Mouse (Mus musculus): Measurements from ENCODE around the gene Akap6. TPM values are rescaled to one million over a fixed set of nuclear protein-coding genes. Genes with fewer than 3 reads are reported as not detected.

The Akap6 gene
- total and polyA plus RNA-seq, 3 experiments, result not detected

Other genes starting within 250 kb of the Akap6 start
- 11.8 and 15.1 TPM in 2 replicates for gene Arhgap5, start 195.4 kb upstream of the Akap6 start, total RNA-seq (2012; rRNA removed)
- gene Arhgap5, start 195.4 kb upstream of the Akap6 start, polyA plus RNA-seq (2012; ENCODE audit: insufficient read depth in 1 of 2, insufficient read length in 2 of 2, low read depth in 1 of 2, low replicate concordance in 2 of 2, missing spikeins in 1 of 2), result 100 to 1,000 TPM in 1 of 2 experiments, 10 to 100 TPM in 1; 10.5 to 108 TPM